Mouse (Mus musculus) embryonic facial prominence, embryonic 10.5 days (tissue): ENCODE measurements around the gene Iqgap3. TPM values are rescaled to one million over a fixed set of nuclear protein-coding genes. Genes with fewer than 3 reads are reported as not detected.
A peak's percentile ranks its signal among the peaks of the same experiment; 100 is the strongest.

Source experiments
- DNase-seq: peaks from one replicate; pipeline ENCODE4 v3.0.0-alpha.2; 2017; ENCODE audit warnings: low spot score
- H3K27ac ChIP-seq: fragments of 300-500 bp; sonication (generic); replicated peaks from 2 replicates; pipeline ENCODE4 v1.5.1; 2016; ENCODE audit warnings: mild to moderate bottlenecking
- H3K27me3 ChIP-seq: fragments of 300-500 bp; sonication (generic); replicated peaks from 2 replicates; pipeline ENCODE4 v1.6.1; 2016; ENCODE audit warnings: low read depth, mild to moderate bottlenecking; ENCODE audit not compliant: poor library complexity, severe bottlenecking
- H3K36me3 ChIP-seq: fragments of 300-500 bp; sonication (generic); replicated peaks from 2 replicates; pipeline ENCODE4 v1.6.1; 2016; ENCODE audit warnings: mild to moderate bottlenecking, moderate library complexity
- H3K4me1 ChIP-seq: fragments of 300-500 bp; sonication (generic); 2 replicates; pipeline ENCODE4 v1.6.1; 2016
- H3K4me3 ChIP-seq: fragments of 300-500 bp; sonication (generic); 2 replicates; pipeline ENCODE4 v1.5.1; 2016; ENCODE audit warnings: mild to moderate bottlenecking, moderate library complexity
- H3K9me3 ChIP-seq: fragments of 300-500 bp; sonication (generic); 2 replicates; pipeline ENCODE4 v1.6.1; 2016; ENCODE audit warnings: mild to moderate bottlenecking
- WGBS: fragments of 180-500 bp; shearing (Covaris S2); methylation state at CpG from one replicate; pipeline ENCODE4 v1.1.7; 2016; 5-methylcytosine and 5-hydroxymethylcytosine counted together
- polyA plus RNA-seq: library from polyadenylated mRNA; unstranded; fragments of >200 nt; fragmentation: Nextera tagmentation; extraction: Ambion mirVana; gene quantifications from 2 replicates; pipeline ENCODE4 v1.2.1, GENCODE M21; 2016

Iqgap3 gene
- polyA plus RNA-seq, 1 experiment from 2014 or later, result 28.2 TPM

DNA sequence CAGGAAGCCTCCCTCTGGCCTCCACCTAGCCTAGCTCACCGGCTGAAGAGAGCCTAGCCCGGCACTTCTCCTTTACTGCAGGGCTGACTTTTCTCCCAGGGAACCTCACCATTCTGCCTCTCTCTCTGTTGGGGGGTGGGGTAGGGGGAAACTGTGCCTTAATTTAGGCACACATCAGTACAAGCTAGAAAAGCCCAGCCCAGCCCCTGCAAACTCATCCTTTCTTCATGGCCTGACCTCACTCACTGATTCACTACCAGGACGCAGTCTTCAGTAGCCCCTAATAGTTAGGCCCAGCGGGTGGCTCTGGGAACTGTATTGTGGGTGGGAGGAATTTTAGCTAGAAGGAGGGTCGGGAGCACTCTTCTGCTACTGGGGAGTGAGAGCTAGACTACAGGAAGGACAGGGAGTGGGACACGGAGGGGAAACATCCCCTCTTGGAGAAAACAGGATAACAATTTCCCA is 67.8 kb downstream of the Iqgap3 start:
- H3K4me3 ChIP-seq, result peak overlapping the region; percentile 33; the same call in 1 of the 2 replicates
- H3K9me3 ChIP-seq, result no peaks in the 10 kb centered on the region
- H3K4me1 ChIP-seq, result peaks cover 81% of the 10 kb centered on the region
- peak overlapping the region; percentile 63 for H3K27ac ChIP-seq
- H3K27me3 ChIP-seq, result no peaks in the 10 kb centered on the region
- H3K36me3 ChIP-seq, result peaks cover 4% of the 10 kb centered on the region; the same call in 1 of the 2 replicates
- WGBS, result 21% methylated on average over 6 of the region's 6 CpGs
- DNase-seq, result no peak

- H3K27ac ChIP-seq, result peak overlapping the region; percentile 63
- H3K9me3 ChIP-seq, result no peaks in the 10 kb centered on the region
- peaks cover 5% of the 10 kb centered on the region; the same call in 1 of the 2 replicates for H3K36me3 ChIP-seq
- peaks cover 73% of the 10 kb centered on the region for H3K4me1 ChIP-seq
- 18% methylated on average over 14 of the region's 14 CpGs for WGBS
- peak; percentile 50 for DNase-seq
- peak overlapping the region; percentile 33 for H3K4me3 ChIP-seq
- H3K27me3 ChIP-seq, result no peaks in the 10 kb centered on the region
These were observed 68.6 kb downstream of the Iqgap3 start for GRCm38 (mm10) chr3:88150061-88150998.

GRCm38 (mm10) chr3:88150999-88151364 is 69.2 kb downstream of the Iqgap3 start:
- peaks cover 11% of the 10 kb centered on the region for H3K36me3 ChIP-seq
- no peak for DNase-seq
- no peaks in the 10 kb centered on the region for H3K9me3 ChIP-seq
- H3K4me3 ChIP-seq, result peak overlapping the region; percentile 20; the same call in 1 of the 2 replicates
- peaks cover 66% of the 10 kb centered on the region for H3K4me1 ChIP-seq
- H3K27me3 ChIP-seq, result no peaks in the 10 kb centered on the region
- 57% methylated on average over 3 of the region's 3 CpGs for WGBS
- H3K27ac ChIP-seq, result peak overlapping the region; percentile 63

DNA sequence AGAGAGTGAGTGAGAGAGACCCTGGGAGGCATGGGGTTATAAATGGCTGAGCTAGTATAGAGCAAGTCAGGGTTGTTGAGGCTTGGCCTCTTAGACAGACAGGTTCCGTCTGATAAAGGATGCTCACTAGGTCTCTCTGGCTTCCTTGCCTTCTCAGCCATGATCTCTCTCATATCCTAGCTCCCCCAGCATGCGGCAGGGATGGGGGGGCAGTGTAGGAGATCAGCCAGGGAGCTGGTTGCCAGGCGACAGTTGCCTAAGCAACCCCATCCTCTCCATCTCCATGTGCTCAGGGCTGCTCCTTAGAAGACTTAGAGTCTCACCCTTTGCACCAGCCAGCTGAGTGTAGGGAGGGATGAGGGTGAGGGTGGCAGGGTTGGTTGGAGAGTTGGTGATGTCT is 70.3 kb downstream of the Iqgap3 start:
- 53% methylated on average over 3 of the region's 3 CpGs for WGBS
- Histone ChIP-seq H3K36me3 (peaks cover 22% of the 10 kb centered on the region), H3K4me1 (peaks cover 56% of the 10 kb centered on the region), H3K4me3 (no peak overlapping the region), H3K27ac (no peak overlapping the region; the same call in 1 of the 2 replicates), H3K9me3 (no peaks in the 10 kb centered on the region), H3K27me3 (no peaks in the 10 kb centered on the region)
- DNase-seq, result peak; percentile 41

GRCm38 (mm10) chr3:88153290-88154011 is 71.7 kb downstream of the Iqgap3 start:
- Histone ChIP-seq H3K9me3 (no peaks in the 10 kb centered on the region), H3K36me3 (peaks cover 34% of the 10 kb centered on the region), H3K4me3 (no peak overlapping the region), H3K4me1 (peaks cover 54% of the 10 kb centered on the region), H3K27me3 (no peaks in the 10 kb centered on the region), H3K27ac (no peak overlapping the region)
- no peak for DNase-seq
- WGBS, result 82% methylated on average over 3 of the region's 3 CpGs

- peaks cover 47% of the 10 kb centered on the region for H3K4me1 ChIP-seq
- H3K27me3 ChIP-seq, result no peaks in the 10 kb centered on the region
- 74% methylated on average over 2 of the region's 2 CpGs for whole genome bisulfite sequencing
- peaks cover 42% of the 10 kb centered on the region for H3K36me3 ChIP-seq
- no peak overlapping the region for H3K27ac ChIP-seq
- no peak overlapping the region for H3K4me3 ChIP-seq
- DNase-seq, result no peak
- no peaks in the 10 kb centered on the region for H3K9me3 ChIP-seq
These were observed 72.5 kb downstream of the Iqgap3 start for GRCm38 (mm10) chr3:88154236-88154635.

DNA sequence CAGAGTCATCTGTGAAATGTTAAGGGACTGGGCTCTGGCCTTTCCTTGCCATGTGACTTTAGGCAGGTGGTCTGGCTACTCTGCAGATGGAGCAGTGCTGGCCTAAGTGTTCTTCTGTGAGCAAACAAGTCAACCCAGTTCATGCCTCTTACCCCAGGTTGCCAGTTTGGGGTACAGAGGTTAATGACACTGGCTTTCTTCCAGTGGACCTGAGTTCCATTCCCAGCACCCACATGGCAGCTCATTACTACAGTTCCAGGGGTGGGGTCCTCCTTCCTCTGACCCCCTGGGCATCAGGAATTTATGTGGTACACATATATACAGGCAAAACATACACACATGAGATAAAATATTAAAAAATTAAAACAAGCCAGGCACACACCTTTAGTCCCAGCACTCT is 75.0 kb downstream of the Iqgap3 start:
- peaks cover 21% of the 10 kb centered on the region for H3K4me1 ChIP-seq
- H3K4me3 ChIP-seq, result no peak overlapping the region
- H3K36me3 ChIP-seq, result peaks cover 64% of the 10 kb centered on the region
- DNase-seq, result no peak
- no peaks in the 10 kb centered on the region for H3K27me3 ChIP-seq
- H3K9me3 ChIP-seq, result no peaks in the 10 kb centered on the region
- no peak overlapping the region for H3K27ac ChIP-seq

GRCm38 (mm10) chr3:88157771-88158597 is 76.2 kb downstream of the Iqgap3 start:
- Histone ChIP-seq H3K4me3 (peak overlapping the region; percentile 37; the same call in 1 of the 2 replicates), H3K27me3 (no peaks in the 10 kb centered on the region), H3K27ac (peak overlapping the region; percentile 59), H3K9me3 (no peaks in the 10 kb centered on the region), H3K36me3 (peaks cover 76% of the 10 kb centered on the region), H3K4me1 (peaks cover 16% of the 10 kb centered on the region)
- 19% methylated on average over 23 of the region's 23 CpGs for WGBS
- DNase-seq, result peak; percentile 83

DNA sequence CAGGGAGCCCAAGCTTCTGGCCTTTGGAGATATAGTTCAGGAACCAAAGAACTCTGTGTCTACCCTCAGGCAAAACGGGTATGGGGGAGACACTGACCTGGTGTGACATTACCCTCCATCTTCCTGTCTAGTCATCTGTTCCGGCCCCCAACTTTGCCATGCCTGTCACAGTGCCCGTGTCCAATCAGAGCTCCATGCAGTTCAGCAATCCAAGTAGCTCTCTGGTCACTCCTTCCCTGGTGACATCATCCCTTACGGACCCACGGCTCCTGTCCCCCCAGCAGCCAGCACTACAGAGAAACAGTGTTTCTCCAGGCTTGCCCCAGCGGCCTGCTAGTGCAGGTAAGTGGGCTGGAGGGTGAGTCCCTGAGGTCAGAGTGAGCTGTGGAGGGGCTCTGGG is 77.2 kb downstream of the Iqgap3 start:
- H3K27me3 ChIP-seq, result no peaks in the 10 kb centered on the region
- no peak overlapping the region for H3K27ac ChIP-seq
- H3K4me3 ChIP-seq, result no peak overlapping the region; the same call in 1 of the 2 replicates
- no peaks in the 10 kb centered on the region for H3K9me3 ChIP-seq
- peaks cover 16% of the 10 kb centered on the region for H3K4me1 ChIP-seq
- DNase-seq, result no peak
- WGBS, result 76% methylated on average over 6 of the region's 6 CpGs
- H3K36me3 ChIP-seq, result peaks cover 86% of the 10 kb centered on the region

DNA sequence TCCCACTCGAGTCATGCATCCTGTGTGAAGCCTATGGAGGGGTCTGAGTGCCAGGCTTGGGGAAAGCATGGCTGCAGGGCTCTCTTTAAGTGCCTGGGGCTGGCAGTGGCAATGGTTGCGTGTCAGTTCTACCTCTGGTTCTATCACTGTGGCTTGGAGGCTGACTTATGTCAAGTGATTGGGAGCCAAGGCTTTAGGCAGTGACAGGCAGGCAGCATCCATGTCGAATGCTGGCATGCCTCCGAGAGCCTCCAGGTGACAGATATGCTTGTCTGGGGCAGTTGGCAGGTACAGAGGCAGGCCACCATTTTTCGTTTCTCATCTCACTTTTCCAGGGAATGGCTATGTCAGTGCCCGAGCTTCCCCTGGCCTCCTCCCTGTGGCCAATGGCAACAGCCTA is 79.1 kb downstream of the Iqgap3 start:
- DNase-seq, result no peak
- no peak overlapping the region for H3K4me3 ChIP-seq
- peaks cover 20% of the 10 kb centered on the region for H3K4me1 ChIP-seq
- WGBS, result 83% methylated on average over 6 of the region's 6 CpGs
- H3K27ac ChIP-seq, result no peak overlapping the region
- no peaks in the 10 kb centered on the region for H3K27me3 ChIP-seq
- no peaks in the 10 kb centered on the region for H3K9me3 ChIP-seq
- peaks cover 96% of the 10 kb centered on the region for H3K36me3 ChIP-seq

DNA sequence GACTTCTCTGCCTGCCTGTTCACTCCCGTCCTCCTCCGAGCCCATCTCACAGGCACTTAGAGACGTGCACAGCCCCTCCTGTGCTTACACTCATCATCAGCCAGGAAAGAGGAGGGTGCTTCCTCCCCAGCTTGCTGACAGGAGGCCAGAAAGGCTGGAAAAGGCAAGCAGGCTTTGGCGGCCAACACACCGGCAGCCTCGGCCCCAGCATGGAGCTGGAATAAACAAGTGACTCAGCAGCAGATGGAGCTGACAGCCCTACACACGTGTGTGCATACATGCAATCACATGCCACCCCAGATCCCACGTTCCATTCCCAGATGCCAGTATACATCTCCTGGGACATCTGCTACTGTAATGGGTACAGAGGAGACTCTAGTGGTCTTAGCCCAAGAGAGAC is 80.5 kb downstream of the Iqgap3 start:
- no peak for DNase-seq

GRCm38 (mm10) chr3:88162811-88163210 is 81.0 kb downstream of the Iqgap3 start:
- DNase-seq, result no peak
- H3K27ac ChIP-seq, result no peak overlapping the region
- 85% methylated on average over 4 of the region's 4 CpGs for WGBS

More for the DNA sequence above, 80.5 kb downstream of the Iqgap3 start:
- peaks cover 96% of the 10 kb centered on the region for H3K36me3 ChIP-seq
- H3K4me1 ChIP-seq, result peaks cover 19% of the 10 kb centered on the region
- no peaks in the 10 kb centered on the region for H3K27me3 ChIP-seq
- no peaks in the 10 kb centered on the region for H3K9me3 ChIP-seq
- 88% methylated on average over 8 of the region's 8 CpGs for WGBS
- H3K27ac ChIP-seq, result no peak overlapping the region
- no peak overlapping the region for H3K4me3 ChIP-seq

More at GRCm38 (mm10) chr3:88162811-88163210, 81.0 kb downstream of the Iqgap3 start:
- Histone ChIP-seq H3K9me3 (no peaks in the 10 kb centered on the region), H3K36me3 (peaks cover 98% of the 10 kb centered on the region), H3K4me1 (peaks cover 13% of the 10 kb centered on the region), H3K4me3 (no peak overlapping the region), H3K27me3 (no peaks in the 10 kb centered on the region)
